Mouse (Mus musculus): ENCODE results near the gene Gpld1. TPM values are rescaled to one million over a fixed set of nuclear protein-coding genes. Genes with fewer than 3 reads are reported as not detected.
A peak's percentile ranks its signal among the peaks of the same experiment; 100 is the strongest.

Gene Gpld1
- polyA plus RNA-seq, 1 experiment from 2014 or later: 2.2 TPM

DNA sequence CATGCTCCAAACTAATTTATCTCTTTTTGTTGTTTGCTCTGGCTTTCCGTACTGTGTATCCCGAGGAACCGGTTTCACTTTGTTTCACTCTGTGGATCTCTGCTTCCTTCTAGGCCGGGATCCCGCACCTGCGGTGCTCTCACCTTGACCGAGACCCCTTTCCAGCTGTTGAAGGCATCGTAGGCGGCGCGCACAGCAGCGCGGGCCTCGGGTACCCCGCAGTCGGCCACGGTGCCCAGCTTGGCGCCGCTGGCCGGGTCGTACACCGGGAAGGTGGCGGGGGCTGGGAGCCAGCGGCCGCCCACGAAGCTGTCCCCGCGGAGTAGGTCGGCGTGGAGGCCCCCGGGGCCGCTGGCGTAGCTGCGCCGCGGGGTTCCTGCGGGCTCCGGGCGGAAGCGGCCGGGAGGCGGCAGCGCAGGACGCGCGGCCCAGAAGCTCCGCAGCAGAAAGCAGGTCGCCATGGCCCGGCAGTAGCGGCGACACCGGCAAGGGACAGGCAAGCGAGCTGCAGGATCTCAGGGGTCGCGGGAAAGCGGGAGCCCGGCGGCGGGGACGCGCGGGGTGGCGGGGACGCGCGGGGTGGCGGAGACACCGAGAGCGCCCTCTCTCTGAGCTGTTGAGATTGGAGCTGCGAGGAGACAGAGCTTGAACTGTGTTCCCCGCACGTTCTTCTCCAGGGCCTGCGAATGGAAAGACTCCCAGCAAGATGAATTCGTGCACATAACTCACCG, 5.7 kb upstream of the Gpld1 start, which contains the start of gene Aldh5a1:
Gene Aldh5a1 (minus strand): TSS at position 554 of the 731 bp plus-strand sequence.
- H3K27ac ChIP-seq (replicated peaks; ENCODE audit: low read depth, low read length): peak within 1 kb of the TSS; percentile 78
- ATAC-seq (ENCODE audit: low read depth) (peak; percentile 87), DNase-seq (ENCODE audit: low spot score) (peak; percentile 87)
- 0 out of 2 replicates have a peak, but pooled peaks cover 4% of the 10 kb centered on the region for H3K36me3 ChIP-seq (ENCODE audit: control insufficient read depth, insufficient read depth, low read length)
- no peaks in the 10 kb centered on the region for H3K9me3 ChIP-seq (ENCODE audit: control insufficient read depth, low read length)
- peak within 1 kb of the TSS; percentile 94 for H3K9ac ChIP-seq (ENCODE audit: low read depth, low read length)
- under 1% methylated on average over 44 of the region's 75 CpGs for WGBS
- H3K4me3 ChIP-seq (ENCODE audit: low read depth, low read length): peak within 1 kb of the TSS; percentile 79
- H3K4me1 ChIP-seq (ENCODE audit: control insufficient read depth, insufficient read depth, low read length): peaks cover 6% of the 10 kb centered on the region; the same call in 1 of the 2 replicates
- H3K27me3 ChIP-seq (replicated peaks; ENCODE audit: control insufficient read depth, insufficient read depth, low read length): no peaks in the 10 kb centered on the region
- H3K4me2 ChIP-seq (ENCODE audit: low read depth, low read length): peak within 1 kb of the TSS; percentile 62

DNA sequence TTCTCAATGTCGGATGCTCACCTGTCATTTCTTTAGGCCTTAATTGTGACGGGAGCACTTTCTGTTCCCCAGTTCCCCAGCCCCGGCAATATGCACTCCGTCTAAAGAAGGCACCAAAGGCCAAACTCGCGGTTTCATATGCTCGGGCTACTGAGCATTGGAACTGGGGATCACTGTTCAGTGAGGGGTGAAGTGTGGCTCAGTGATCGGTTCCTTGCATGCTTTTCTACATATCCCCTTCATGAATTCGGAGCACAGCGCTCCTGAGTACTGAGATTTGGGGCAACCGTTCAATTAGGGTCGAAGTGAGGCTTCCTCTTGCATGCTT, 5.1 kb upstream of the Gpld1 start:
- Histone ChIP-seq H3K4me2 (ENCODE audit: low read depth, low read length) (peak overlapping the region; percentile 62), H3K4me1 (ENCODE audit: control insufficient read depth, insufficient read depth, low read length) (peaks cover 6% of the 10 kb centered on the region; the same call in 1 of the 2 replicates), H3K9ac (ENCODE audit: low read depth, low read length) (peak overlapping the region; percentile 94), H3K36me3 (ENCODE audit: control insufficient read depth, insufficient read depth, low read length) (0 out of 2 replicates have a peak, but pooled peaks cover 4% of the 10 kb centered on the region), H3K4me3 (ENCODE audit: low read depth, low read length) (peak overlapping the region; percentile 79), H3K9me3 (ENCODE audit: control insufficient read depth, low read length) (no peaks in the 10 kb centered on the region), H3K27me3 (replicated peaks; ENCODE audit: control insufficient read depth, insufficient read depth, low read length) (no peaks in the 10 kb centered on the region), H3K27ac (replicated peaks; ENCODE audit: low read depth, low read length) (no peak overlapping the region; the same call in 1 of the 2 replicates)
- DNase-seq (ENCODE audit: low spot score) (no peak), ATAC-seq (ENCODE audit: low read depth) (no peak)
- 13% methylated on average over 12 of the region's 12 CpGs for WGBS

DNA sequence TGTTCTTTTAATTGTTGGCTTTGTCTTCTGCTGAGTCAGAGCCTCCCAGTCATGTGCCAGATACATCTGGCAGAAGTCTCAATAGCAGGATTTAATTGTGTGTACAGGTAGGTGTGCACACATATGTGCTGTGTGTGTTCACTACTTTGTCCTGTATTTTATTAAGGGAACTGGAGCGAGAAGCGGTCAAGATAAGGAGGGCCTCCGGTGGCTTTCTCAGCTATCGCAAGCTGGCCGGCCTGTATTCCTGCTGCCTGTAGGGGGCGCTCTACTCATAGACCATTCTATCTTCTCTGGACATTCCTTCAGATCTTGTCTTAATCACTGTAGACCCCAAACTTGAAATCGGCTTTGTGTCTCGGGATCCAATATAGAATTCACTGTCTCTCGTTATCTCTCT, 4.3 kb upstream of the Gpld1 start:
- Histone ChIP-seq H3K27me3 (replicated peaks; ENCODE audit: control insufficient read depth, insufficient read depth, low read length) (no peaks in the 10 kb centered on the region), H3K27ac (replicated peaks; ENCODE audit: low read depth, low read length) (no peak overlapping the region), H3K36me3 (ENCODE audit: control insufficient read depth, insufficient read depth, low read length) (0 out of 2 replicates have a peak, but pooled peaks cover 4% of the 10 kb centered on the region), H3K4me3 (ENCODE audit: low read depth, low read length) (no peak overlapping the region), H3K9me3 (ENCODE audit: control insufficient read depth, low read length) (no peaks in the 10 kb centered on the region), H3K9ac (ENCODE audit: low read depth, low read length) (no peak overlapping the region), H3K4me2 (ENCODE audit: low read depth, low read length) (0 out of 2 replicates have a peak overlapping the region, but pooled peaks have one; percentile 15), H3K4me1 (ENCODE audit: control insufficient read depth, insufficient read depth, low read length) (peaks cover 6% of the 10 kb centered on the region; the same call in 1 of the 2 replicates)
- 38% methylated on average over 9 of the region's 9 CpGs for WGBS
- ATAC-seq (ENCODE audit: low read depth): no peak
- peak; percentile 76 for DNase-seq (ENCODE audit: low spot score)

DNA sequence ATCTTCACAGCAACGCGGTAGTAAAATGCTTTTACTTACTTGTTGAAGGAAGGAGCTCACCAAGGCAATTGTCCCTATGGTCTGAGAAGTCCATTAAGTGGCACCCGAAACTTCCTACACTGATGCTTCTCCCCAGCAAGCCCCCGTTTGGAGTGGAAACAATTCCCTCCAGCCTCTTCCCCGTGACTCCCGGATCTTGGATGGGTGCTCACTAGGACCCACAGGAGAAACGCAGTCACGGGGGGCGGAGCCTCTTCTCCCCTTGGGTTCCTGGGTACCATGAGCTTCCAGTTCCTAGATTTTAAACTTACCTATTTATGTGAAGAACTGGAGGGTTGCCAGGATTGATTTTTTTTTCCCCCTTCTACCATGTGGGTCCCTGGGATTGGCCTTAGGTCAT, 3.5 kb upstream of the Gpld1 start:
- H3K36me3 ChIP-seq (ENCODE audit: control insufficient read depth, insufficient read depth, low read length): 0 out of 2 replicates have a peak, but pooled peaks cover under 1% of the 10 kb centered on the region
- H3K9ac ChIP-seq (ENCODE audit: low read depth, low read length): no peak overlapping the region
- no peak overlapping the region for H3K4me3 ChIP-seq (ENCODE audit: low read depth, low read length)
- no peak overlapping the region for H3K4me2 ChIP-seq (ENCODE audit: low read depth, low read length)
- H3K27ac ChIP-seq (replicated peaks; ENCODE audit: low read depth, low read length): no peak overlapping the region
- ATAC-seq (ENCODE audit: low read depth) (no peak), DNase-seq (ENCODE audit: low spot score) (no peak)
- H3K9me3 ChIP-seq (ENCODE audit: control insufficient read depth, low read length): no peaks in the 10 kb centered on the region
- H3K27me3 ChIP-seq (replicated peaks; ENCODE audit: control insufficient read depth, insufficient read depth, low read length): no peaks in the 10 kb centered on the region
- 84% methylated on average over 9 of the region's 9 CpGs for WGBS
- peaks cover 6% of the 10 kb centered on the region; the same call in 1 of the 2 replicates for H3K4me1 ChIP-seq (ENCODE audit: control insufficient read depth, insufficient read depth, low read length)

DNA sequence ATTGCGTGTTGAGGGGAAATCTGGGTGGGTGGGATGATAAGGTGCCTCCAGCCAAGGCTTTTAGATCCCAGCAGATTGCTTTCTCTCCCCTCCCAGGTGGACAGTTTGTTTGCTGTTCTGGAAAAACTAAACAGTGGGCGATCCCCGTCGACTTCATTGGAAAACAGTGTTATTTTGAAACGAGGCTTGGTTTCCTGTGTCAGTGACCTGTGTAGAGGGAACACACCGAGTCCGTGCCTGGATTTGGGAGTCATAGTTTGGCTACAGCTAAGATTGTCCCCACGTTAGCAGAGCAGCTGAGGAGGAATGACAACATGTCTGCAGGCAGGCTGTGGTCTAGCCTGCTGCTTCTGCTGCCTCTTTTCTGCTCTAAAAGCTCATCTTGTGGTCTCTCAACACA, 351 bp downstream of the Gpld1 start:
- Histone ChIP-seq H3K4me2 (ENCODE audit: low read depth, low read length) (no peak overlapping the region), H3K9ac (ENCODE audit: low read depth, low read length) (no peak overlapping the region), H3K36me3 (ENCODE audit: control insufficient read depth, insufficient read depth, low read length) (no peaks in the 10 kb centered on the region), H3K27ac (replicated peaks; ENCODE audit: low read depth, low read length) (no peak overlapping the region), H3K27me3 (replicated peaks; ENCODE audit: control insufficient read depth, insufficient read depth, low read length) (no peaks in the 10 kb centered on the region), H3K9me3 (ENCODE audit: control insufficient read depth, low read length) (no peaks in the 10 kb centered on the region), H3K4me3 (ENCODE audit: low read depth, low read length) (no peak overlapping the region), H3K4me1 (ENCODE audit: control insufficient read depth, insufficient read depth, low read length) (no peaks in the 10 kb centered on the region)
- WGBS: 70% methylated on average over 8 of the region's 8 CpGs
- DNase-seq (ENCODE audit: low spot score): no peak
- ATAC-seq (ENCODE audit: low read depth): no peak

DNA sequence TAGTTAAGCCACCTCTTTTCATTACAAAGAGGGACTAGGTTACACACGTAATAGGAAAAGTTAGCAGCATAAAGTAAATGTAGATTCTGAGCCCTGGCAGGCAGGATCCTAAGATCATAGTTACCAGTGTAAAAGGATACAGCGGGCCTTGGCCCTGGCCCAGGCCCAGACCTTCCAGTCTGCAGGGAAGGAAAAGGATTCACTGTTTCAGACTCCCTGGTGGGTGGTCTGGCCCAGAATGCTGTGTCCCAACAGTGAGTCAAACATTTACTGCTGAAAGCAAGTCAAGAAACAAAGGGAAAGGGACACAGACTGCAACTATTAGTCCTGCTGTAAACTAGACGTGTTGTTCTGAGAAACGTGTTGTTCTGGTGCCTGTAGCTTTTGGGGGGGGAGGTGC, 2.6 kb downstream of the Gpld1 start:
- H3K4me2 ChIP-seq (ENCODE audit: low read depth, low read length): no peak overlapping the region
- no peak overlapping the region for H3K4me3 ChIP-seq (ENCODE audit: low read depth, low read length)
- H3K9me3 ChIP-seq (ENCODE audit: control insufficient read depth, low read length): no peaks in the 10 kb centered on the region
- no peak overlapping the region for H3K27ac ChIP-seq (replicated peaks; ENCODE audit: low read depth, low read length)
- H3K36me3 ChIP-seq (ENCODE audit: control insufficient read depth, insufficient read depth, low read length): no peaks in the 10 kb centered on the region
- H3K27me3 ChIP-seq (replicated peaks; ENCODE audit: control insufficient read depth, insufficient read depth, low read length): no peaks in the 10 kb centered on the region
- 8% methylated on average over 4 of the region's 4 CpGs for WGBS
- no peak overlapping the region for H3K9ac ChIP-seq (ENCODE audit: low read depth, low read length)
- DNase-seq (ENCODE audit: low spot score) (peak; percentile 66), ATAC-seq (ENCODE audit: low read depth) (peak; percentile 74)
- no peaks in the 10 kb centered on the region for H3K4me1 ChIP-seq (ENCODE audit: control insufficient read depth, insufficient read depth, low read length)

DNA sequence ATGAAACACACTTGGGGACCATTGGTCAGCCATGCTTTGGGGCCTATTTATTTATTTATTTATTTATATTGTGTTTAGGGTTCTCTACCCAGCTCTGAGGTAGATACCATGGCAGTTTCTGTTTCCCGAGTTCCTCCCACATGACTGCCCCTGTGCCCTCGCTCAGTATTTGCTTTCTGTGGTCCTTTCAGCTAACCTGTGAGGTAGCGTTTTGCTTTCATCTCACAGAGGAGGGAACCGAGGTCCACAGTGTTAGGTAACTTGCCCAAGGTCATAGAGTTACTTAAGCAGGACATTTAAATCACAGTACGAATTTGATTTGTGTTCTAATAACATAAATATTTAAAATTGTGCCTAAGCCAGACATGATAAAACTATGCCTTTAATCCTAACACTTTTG, 4.2 kb downstream of the Gpld1 start:
- no peak for ATAC-seq (ENCODE audit: low read depth)
- Histone ChIP-seq H3K9me3 (ENCODE audit: control insufficient read depth, low read length) (no peaks in the 10 kb centered on the region), H3K9ac (ENCODE audit: low read depth, low read length) (no peak overlapping the region), H3K27ac (replicated peaks; ENCODE audit: low read depth, low read length) (no peak overlapping the region), H3K36me3 (ENCODE audit: control insufficient read depth, insufficient read depth, low read length) (no peaks in the 10 kb centered on the region), H3K4me3 (ENCODE audit: low read depth, low read length) (no peak overlapping the region), H3K4me2 (ENCODE audit: low read depth, low read length) (no peak overlapping the region), H3K27me3 (replicated peaks; ENCODE audit: control insufficient read depth, insufficient read depth, low read length) (no peaks in the 10 kb centered on the region), H3K4me1 (ENCODE audit: control insufficient read depth, insufficient read depth, low read length) (no peaks in the 10 kb centered on the region)
- no peak for DNase-seq (ENCODE audit: low spot score)
- WGBS: 89% methylated on average over 5 of the region's 5 CpGs

DNA sequence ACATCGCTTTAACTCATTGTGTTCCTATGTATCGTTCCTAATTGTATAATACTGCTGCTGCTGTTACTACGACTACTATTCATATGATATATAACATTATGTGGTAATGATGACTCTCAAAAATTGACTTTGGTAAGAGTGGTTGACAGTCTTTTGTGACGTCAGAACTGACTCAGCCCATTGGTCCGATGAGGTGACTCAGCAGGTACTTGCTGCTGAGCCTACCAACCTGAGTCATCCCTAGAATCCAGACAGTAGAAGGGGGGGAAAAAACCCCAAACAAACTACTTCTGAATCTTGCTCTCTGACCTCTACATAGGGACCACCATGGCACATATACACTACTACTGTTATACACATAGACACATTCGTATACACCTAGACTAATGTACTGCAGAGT, 5.9 kb downstream of the Gpld1 start:
- Histone ChIP-seq H3K36me3 (ENCODE audit: control insufficient read depth, insufficient read depth, low read length) (no peaks in the 10 kb centered on the region), H3K4me3 (ENCODE audit: low read depth, low read length) (no peak overlapping the region), H3K27ac (replicated peaks; ENCODE audit: low read depth, low read length) (no peak overlapping the region), H3K9me3 (ENCODE audit: control insufficient read depth, low read length) (no peaks in the 10 kb centered on the region), H3K27me3 (replicated peaks; ENCODE audit: control insufficient read depth, insufficient read depth, low read length) (no peaks in the 10 kb centered on the region), H3K9ac (ENCODE audit: low read depth, low read length) (no peak overlapping the region), H3K4me2 (ENCODE audit: low read depth, low read length) (no peak overlapping the region), H3K4me1 (ENCODE audit: control insufficient read depth, insufficient read depth, low read length) (no peaks in the 10 kb centered on the region)
- DNase-seq (ENCODE audit: low spot score) (no peak), ATAC-seq (ENCODE audit: low read depth) (no peak)
- 94% methylated on average over 6 of the region's 6 CpGs for WGBS

DNA sequence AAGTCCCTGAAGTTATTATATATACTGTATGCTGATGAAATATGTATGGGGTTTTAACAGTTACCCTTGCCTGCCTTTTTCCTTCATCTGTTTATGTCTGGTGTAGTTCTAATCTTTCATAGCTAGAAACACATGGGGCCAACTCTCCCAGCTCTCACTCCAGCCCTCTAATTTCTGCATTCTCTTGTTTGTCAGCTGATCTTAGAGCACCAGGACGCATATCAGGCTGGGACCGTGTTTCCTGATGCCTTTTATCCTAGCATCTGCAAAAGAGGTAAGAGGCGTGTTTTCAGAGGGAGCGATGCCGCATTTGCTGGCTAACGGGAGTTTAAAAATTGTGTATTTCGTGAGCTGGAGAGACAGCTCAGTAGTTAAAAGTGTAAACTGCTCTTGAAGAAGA, 9.7 kb downstream of the Gpld1 start:
- H3K4me2 ChIP-seq (ENCODE audit: low read depth, low read length): no peak overlapping the region
- H3K27ac ChIP-seq (replicated peaks; ENCODE audit: low read depth, low read length): no peak overlapping the region
- H3K36me3 ChIP-seq (ENCODE audit: control insufficient read depth, insufficient read depth, low read length): no peaks in the 10 kb centered on the region
- H3K9ac ChIP-seq (ENCODE audit: low read depth, low read length): no peak overlapping the region
- H3K27me3 ChIP-seq (replicated peaks; ENCODE audit: control insufficient read depth, insufficient read depth, low read length): no peaks in the 10 kb centered on the region
- no peak overlapping the region for H3K4me3 ChIP-seq (ENCODE audit: low read depth, low read length)
- DNase-seq (ENCODE audit: low spot score) (no peak), ATAC-seq (ENCODE audit: low read depth) (no peak)
- H3K4me1 ChIP-seq (ENCODE audit: control insufficient read depth, insufficient read depth, low read length): peaks cover 4% of the 10 kb centered on the region; the same call in 1 of the 2 replicates
- H3K9me3 ChIP-seq (ENCODE audit: control insufficient read depth, low read length): no peaks in the 10 kb centered on the region
- WGBS: 63% methylated on average over 7 of the region's 7 CpGs

Data from embryonic facial prominence, embryonic 14.5 days (tissue).